Mouse (Mus musculus) heart, embryonic 10.5 days (tissue): ENCODE measurements at regions not wholly inside any gene's neighbourhood (a gene's known extent, or its start where the extent isn't known, plus 50 kb on each side); places are given as distances from the start of the nearest gene placed in this dataset.

ENCODE experiments used
- DNase-seq: peaks from one replicate; pipeline ENCODE4 v3.0.0-alpha.2; 2017; ENCODE audit warnings: low spot score
- H3K27ac ChIP-seq: fragments of 300-500 bp; sonication (generic); 2 replicates; pipeline ENCODE4 v1.5.1; 2016; ENCODE audit warnings: mild to moderate bottlenecking
- H3K27me3 ChIP-seq: fragments of 300-500 bp; sonication (generic); 2 replicates; pipeline ENCODE4 v1.6.1; 2016; ENCODE audit warnings: mild to moderate bottlenecking; ENCODE audit not compliant: poor library complexity, insufficient read depth, severe bottlenecking
- H3K36me3 ChIP-seq: fragments of 300-500 bp; sonication (generic); 2 replicates; pipeline ENCODE4 v1.6.1; 2016; ENCODE audit warnings: mild to moderate bottlenecking, moderate library complexity
- H3K4me1 ChIP-seq: fragments of 300-500 bp; sonication (generic); 2 replicates; pipeline ENCODE4 v1.6.1; 2016; ENCODE audit warnings: mild to moderate bottlenecking
- H3K4me3 ChIP-seq: fragments of 300-500 bp; sonication (generic); 2 replicates; pipeline ENCODE4 v1.5.1; 2016; ENCODE audit warnings: mild to moderate bottlenecking, moderate library complexity
- H3K9me3 ChIP-seq: fragments of 300-500 bp; sonication (generic); 2 replicates; pipeline ENCODE4 v1.6.1; 2016; ENCODE audit warnings: mild to moderate bottlenecking, moderate library complexity
- WGBS: fragments of 180-500 bp; shearing (Covaris S2); methylation state at CpG from one replicate; pipeline ENCODE4 v1.1.7; 2016; 5-methylcytosine and 5-hydroxymethylcytosine counted together

GRCm38 (mm10) chr12:99039497-99040322 is 119.3 kb downstream of the Ttc8 start:
- Histone ChIP-seq H3K4me1 (no peaks in the 10 kb centered on the region), H3K9me3 (no peaks in the 10 kb centered on the region), H3K27ac (no peak overlapping the region), H3K27me3 (no peaks in the 10 kb centered on the region), H3K36me3 (no peaks in the 10 kb centered on the region), H3K4me3 (no peak overlapping the region)
- WGBS: 69% methylated on average over 9 of the region's 9 CpGs
- no peak for DNase-seq

GRCm38 (mm10) chr12:99041606-99042005 is 121.2 kb downstream of the Ttc8 start:
- 52% methylated on average over 4 of the region's 4 CpGs for WGBS
- no peak for DNase-seq
- no peaks in the 10 kb centered on the region for H3K36me3 ChIP-seq
- no peak overlapping the region for H3K27ac ChIP-seq
- H3K27me3 ChIP-seq: no peaks in the 10 kb centered on the region
- H3K4me3 ChIP-seq: no peak overlapping the region
- H3K9me3 ChIP-seq: no peaks in the 10 kb centered on the region
- no peaks in the 10 kb centered on the region for H3K4me1 ChIP-seq

GRCm38 (mm10) chr12:99042918-99043862 is 122.8 kb downstream of the Ttc8 start:
- no peak for DNase-seq
- H3K27ac ChIP-seq: no peak overlapping the region
- no peak overlapping the region for H3K4me3 ChIP-seq
- WGBS: 78% methylated on average over 16 of the region's 16 CpGs
- H3K27me3 ChIP-seq: no peaks in the 10 kb centered on the region
- H3K4me1 ChIP-seq: no peaks in the 10 kb centered on the region
- H3K36me3 ChIP-seq: no peaks in the 10 kb centered on the region
- no peaks in the 10 kb centered on the region for H3K9me3 ChIP-seq

GRCm38 (mm10) chr12:99044477-99044876 is 124.1 kb downstream of the Ttc8 start:
- Histone ChIP-seq H3K4me1 (no peaks in the 10 kb centered on the region), H3K4me3 (no peak overlapping the region), H3K36me3 (no peaks in the 10 kb centered on the region), H3K27me3 (no peaks in the 10 kb centered on the region), H3K9me3 (no peaks in the 10 kb centered on the region), H3K27ac (no peak overlapping the region)
- 49% methylated on average over 5 of the region's 5 CpGs for WGBS
- DNase-seq: no peak

- Histone ChIP-seq H3K4me3 (no peak overlapping the region), H3K9me3 (no peaks in the 10 kb centered on the region), H3K27me3 (no peaks in the 10 kb centered on the region), H3K27ac (no peak overlapping the region), H3K36me3 (no peaks in the 10 kb centered on the region), H3K4me1 (no peaks in the 10 kb centered on the region)
- no peak for DNase-seq
- WGBS: 46% methylated on average over 2 of the region's 2 CpGs
These were observed 130.1 kb downstream of the Ttc8 start for GRCm38 (mm10) chr12:99050426-99050825.

GRCm38 (mm10) chr12:99052599-99052998 is 132.2 kb downstream of the Ttc8 start:
- H3K4me3 ChIP-seq: no peak overlapping the region
- WGBS: 79% methylated on average over 7 of the region's 7 CpGs
- H3K9me3 ChIP-seq: no peaks in the 10 kb centered on the region
- no peak for DNase-seq
- no peaks in the 10 kb centered on the region for H3K36me3 ChIP-seq
- H3K27ac ChIP-seq: no peak overlapping the region
- no peaks in the 10 kb centered on the region for H3K4me1 ChIP-seq
- no peaks in the 10 kb centered on the region for H3K27me3 ChIP-seq

- no peaks in the 10 kb centered on the region for H3K4me1 ChIP-seq
- no peaks in the 10 kb centered on the region for H3K9me3 ChIP-seq
- H3K4me3 ChIP-seq: no peak overlapping the region
- no peaks in the 10 kb centered on the region for H3K36me3 ChIP-seq
- H3K27me3 ChIP-seq: no peaks in the 10 kb centered on the region
- DNase-seq: no peak
- H3K27ac ChIP-seq: no peak overlapping the region
- 81% methylated on average over 2 of the region's 2 CpGs for WGBS
These were observed 137.1 kb downstream of the Ttc8 start for GRCm38 (mm10) chr12:99057521-99057920.

GRCm38 (mm10) chr12:99058916-99059315 is 138.5 kb downstream of the Ttc8 start:
- no peak for DNase-seq
- no peaks in the 10 kb centered on the region for H3K4me1 ChIP-seq
- H3K9me3 ChIP-seq: no peaks in the 10 kb centered on the region
- no peak overlapping the region for H3K4me3 ChIP-seq
- H3K27me3 ChIP-seq: no peaks in the 10 kb centered on the region
- 53% methylated on average over 2 of the region's 2 CpGs for WGBS
- no peak overlapping the region for H3K27ac ChIP-seq
- H3K36me3 ChIP-seq: no peaks in the 10 kb centered on the region

GRCm38 (mm10) chr12:99059491-99059890 is 139.1 kb downstream of the Ttc8 start:
- 87% methylated on average over 4 of the region's 4 CpGs for WGBS
- H3K36me3 ChIP-seq: no peaks in the 10 kb centered on the region
- no peak for DNase-seq
- H3K27me3 ChIP-seq: no peaks in the 10 kb centered on the region
- H3K9me3 ChIP-seq: no peaks in the 10 kb centered on the region
- no peak overlapping the region for H3K27ac ChIP-seq
- H3K4me1 ChIP-seq: no peaks in the 10 kb centered on the region
- no peak overlapping the region for H3K4me3 ChIP-seq

GRCm38 (mm10) chr12:99060702-99061101 is 140.3 kb downstream of the Ttc8 start:
- Histone ChIP-seq H3K27ac (no peak overlapping the region), H3K4me3 (no peak overlapping the region), H3K4me1 (no peaks in the 10 kb centered on the region), H3K36me3 (no peaks in the 10 kb centered on the region), H3K27me3 (no peaks in the 10 kb centered on the region), H3K9me3 (no peaks in the 10 kb centered on the region)
- no peak for DNase-seq
- 39% methylated on average over 2 of the region's 2 CpGs for WGBS

- H3K27ac ChIP-seq: no peak overlapping the region
- H3K36me3 ChIP-seq: no peaks in the 10 kb centered on the region
- H3K27me3 ChIP-seq: no peaks in the 10 kb centered on the region
- no peak overlapping the region for H3K4me3 ChIP-seq
- H3K4me1 ChIP-seq: no peaks in the 10 kb centered on the region
- no peak for DNase-seq
- no peaks in the 10 kb centered on the region for H3K9me3 ChIP-seq
- 81% methylated on average over 3 of the region's 3 CpGs for WGBS
These were observed 143.1 kb downstream of the Ttc8 start for GRCm38 (mm10) chr12:99063441-99063840.

- no peaks in the 10 kb centered on the region for H3K36me3 ChIP-seq
- no peak overlapping the region for H3K4me3 ChIP-seq
- H3K4me1 ChIP-seq: no peaks in the 10 kb centered on the region
- 61% methylated on average over 8 of the region's 8 CpGs for WGBS
- DNase-seq: no peak
- no peaks in the 10 kb centered on the region for H3K9me3 ChIP-seq
- no peak overlapping the region for H3K27ac ChIP-seq
- peaks cover 2% of the 10 kb centered on the region; the same call in 1 of the 2 replicates for H3K27me3 ChIP-seq
These were observed 143.5 kb downstream of the Ttc8 start for GRCm38 (mm10) chr12:99063885-99064284.

- no peaks in the 10 kb centered on the region for H3K9me3 ChIP-seq
- DNase-seq: no peak
- H3K4me1 ChIP-seq: peaks cover 5% of the 10 kb centered on the region
- H3K27me3 ChIP-seq: peaks cover 3% of the 10 kb centered on the region; the same call in 1 of the 2 replicates
- H3K4me3 ChIP-seq: no peak overlapping the region
- no peaks in the 10 kb centered on the region for H3K36me3 ChIP-seq
- 47% methylated on average over 3 of the region's 3 CpGs for WGBS
- no peak overlapping the region for H3K27ac ChIP-seq
These were observed 147.6 kb downstream of the Ttc8 start for GRCm38 (mm10) chr12:99067962-99068361.
